Mouse (Mus musculus) ovary, adult 18-20 months (tissue): Measurements from ENCODE around the gene Afg3l1.
A peak's percentile ranks its signal among the peaks of the same experiment; 100 is the strongest.
"Not testable (repeated sequence)": the region's sequence is repeated elsewhere in the genome, so short reads cannot be mapped to it uniquely, and the experiment has no call there.

ENCODE experiments used
- DNase-seq: peaks from one replicate; pipeline ENCODE4 v3.0.0; 2022; ENCODE audit warnings: low spot score, mixed read lengths

Afg3l1 gene

DNA sequence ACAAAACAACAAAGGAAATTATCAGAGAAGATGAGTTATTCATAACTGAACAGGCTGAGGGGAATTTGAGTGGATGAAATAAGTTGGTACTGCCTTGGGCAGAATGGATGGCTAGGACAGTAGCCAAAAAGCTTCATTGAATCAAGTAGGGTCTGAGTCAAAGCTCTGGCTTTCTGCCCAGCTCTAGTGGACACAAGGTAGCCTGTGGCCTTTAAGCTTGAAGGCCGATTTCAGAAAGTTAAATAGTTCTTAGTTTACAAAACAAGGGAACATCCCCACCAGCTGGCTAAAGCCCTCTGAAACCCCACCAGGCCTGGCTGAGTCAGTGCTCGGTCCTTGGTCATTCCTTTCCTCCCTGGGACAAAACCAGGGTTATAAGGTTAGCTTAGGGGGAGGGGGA lies 38.9 kb downstream of the Afg3l1 start:
- DNase-seq: peak; percentile 33

DNA sequence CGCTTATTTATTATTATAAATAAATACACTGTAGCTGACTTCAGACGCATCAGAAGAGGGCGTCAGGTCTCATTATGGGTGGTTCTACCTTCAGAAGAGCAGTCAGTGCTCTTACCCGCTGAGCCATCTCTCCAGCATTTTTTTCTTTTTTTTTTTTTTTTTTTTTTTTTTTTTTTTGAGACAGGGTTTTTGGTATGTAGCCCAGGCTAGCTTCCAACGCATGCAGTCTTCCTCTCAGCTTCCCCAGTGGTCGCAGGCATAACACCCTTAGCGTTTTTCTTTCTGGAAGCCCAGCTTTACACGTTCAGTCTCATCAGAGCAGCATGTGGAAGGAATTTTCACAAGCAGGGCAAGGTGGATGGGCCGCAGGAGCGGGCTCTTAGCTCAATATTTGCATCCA lies 40.5 kb downstream of the Afg3l1 start:
- no peak for DNase-seq

DNA sequence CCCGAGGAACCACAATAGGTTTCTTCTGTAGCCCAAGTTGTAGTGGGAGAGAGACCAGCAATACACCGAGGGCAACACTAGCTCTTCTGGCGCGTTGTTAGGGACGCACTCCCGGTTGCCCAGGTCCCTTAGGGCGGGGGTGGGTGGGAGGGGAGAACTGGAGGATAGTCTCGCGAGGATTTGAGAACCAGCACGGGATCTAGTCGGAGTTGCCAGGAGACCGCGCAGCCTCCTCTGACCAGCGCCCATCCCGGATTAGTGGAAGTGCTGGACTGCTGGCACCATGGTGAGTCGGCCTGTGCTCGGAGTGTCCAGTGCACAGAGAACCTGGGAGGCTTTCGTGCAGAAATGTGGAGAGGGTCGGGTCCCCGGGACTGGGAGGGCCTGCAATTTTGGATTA lies 41.0 kb downstream of the Afg3l1 start, which contains the start of gene Gas8:
Gene Gas8 (plus strand): TSS at position 168 of the 400 bp plus-strand sequence.
- DNase-seq: peak; percentile 87

DNA sequence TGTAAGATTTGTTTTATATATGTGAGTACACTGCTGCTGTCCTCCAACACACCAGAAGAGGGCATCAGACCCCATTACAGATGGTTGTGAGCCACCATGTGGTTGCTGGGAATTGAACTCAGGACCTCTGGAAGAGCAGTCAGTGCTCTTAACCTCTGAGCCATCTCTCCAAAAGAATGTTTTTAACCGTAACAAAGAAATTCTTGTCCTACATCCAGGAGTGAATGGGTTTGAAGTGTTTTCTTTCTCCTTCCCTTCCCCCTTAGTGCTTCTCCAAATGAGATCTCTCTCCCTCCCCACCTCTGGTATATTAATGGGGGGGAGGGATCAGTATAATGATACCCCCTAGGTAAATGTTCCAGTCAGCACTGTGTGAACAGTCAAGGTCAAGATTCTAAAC lies 42.3 kb downstream of the Afg3l1 start:
- not testable (repeated sequence) for DNase-seq

GRCm38 (mm10) chr8:123527720-123528489 lies 50.2 kb downstream of the Afg3l1 start:
- no peak for DNase-seq

DNA sequence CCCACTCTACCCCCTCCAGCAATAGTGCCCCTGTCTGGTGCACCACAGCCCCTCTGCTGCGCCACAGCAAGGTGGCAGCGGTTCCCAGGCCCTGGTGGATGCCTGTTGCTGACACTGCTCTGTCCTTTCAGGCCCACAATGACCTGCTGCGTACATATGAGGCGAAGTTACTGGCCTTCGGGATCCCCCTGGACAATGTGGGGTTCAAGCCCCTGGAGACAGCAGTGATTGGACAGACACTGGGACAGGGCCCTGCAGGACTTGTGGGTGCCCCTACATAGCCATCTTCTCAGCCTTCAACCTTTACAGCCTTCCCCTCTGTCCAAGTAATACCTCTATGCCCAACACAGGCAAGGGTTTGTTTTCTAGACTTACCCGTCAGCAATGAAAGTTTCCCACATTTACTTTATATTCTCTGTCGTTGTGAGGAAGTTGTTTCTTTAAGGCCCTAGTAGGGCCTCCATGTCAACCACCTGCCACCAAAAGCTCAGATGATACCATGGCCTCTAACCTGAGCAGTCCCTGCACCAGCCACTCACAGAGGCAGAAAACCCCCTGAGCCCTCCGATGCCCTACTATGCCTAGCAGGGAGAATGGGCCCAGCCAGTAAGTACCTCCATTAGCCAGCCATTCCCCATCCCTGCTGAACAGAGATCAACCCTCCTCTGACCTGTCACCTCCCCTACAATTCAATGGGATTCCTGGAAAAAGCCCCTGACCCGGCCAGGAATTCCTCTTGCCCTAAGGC lies 58.7 kb downstream of the Afg3l1 start:
- no peak for DNase-seq

- no peak for DNase-seq
These were observed 59.3 kb downstream of the Afg3l1 start for GRCm38 (mm10) chr8:123536990-123537380.

- peak; percentile 36 for DNase-seq
These were observed 59.9 kb downstream of the Afg3l1 start for GRCm38 (mm10) chr8:123537641-123538040.
